Mouse (Mus musculus): ENCODE data around the gene Inafm1.

DNA sequence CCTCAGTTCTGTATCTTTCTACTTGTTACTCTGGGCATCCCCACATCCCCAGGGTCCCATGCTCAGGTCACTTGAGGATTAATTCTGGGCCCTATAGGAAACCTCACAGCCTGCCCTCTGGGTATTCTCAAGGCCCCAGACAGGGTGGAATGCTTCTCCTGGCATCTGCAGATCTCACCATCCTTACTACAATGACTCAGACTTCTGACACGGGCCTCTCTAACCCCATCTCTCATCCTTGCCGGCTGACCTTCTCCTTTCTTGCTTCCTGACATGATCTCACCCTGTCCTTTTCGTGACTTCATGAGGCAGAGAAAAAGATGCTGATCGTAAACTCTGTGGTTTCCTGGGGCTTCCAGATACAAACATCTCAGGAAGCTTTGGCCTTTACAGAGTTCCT, 19.2 kb downstream of the Inafm1 start:
- TF ChIP-seq CTCF (IDR thresholded peaks at IDR 0.05; ENCODE audit: low read depth): no peak
- no peak for TF ChIP-seq EP300 (optimal IDR thresholded peaks at IDR 0.05)
